Mouse (Mus musculus) right cerebral cortex, postnatal 25 days (tissue): ENCODE data around the gene Gm28308.

Experiments
- DNase-seq: peaks from one replicate; pipeline ENCODE4 v3.0.0; 2022

Gm28308 gene

DNA sequence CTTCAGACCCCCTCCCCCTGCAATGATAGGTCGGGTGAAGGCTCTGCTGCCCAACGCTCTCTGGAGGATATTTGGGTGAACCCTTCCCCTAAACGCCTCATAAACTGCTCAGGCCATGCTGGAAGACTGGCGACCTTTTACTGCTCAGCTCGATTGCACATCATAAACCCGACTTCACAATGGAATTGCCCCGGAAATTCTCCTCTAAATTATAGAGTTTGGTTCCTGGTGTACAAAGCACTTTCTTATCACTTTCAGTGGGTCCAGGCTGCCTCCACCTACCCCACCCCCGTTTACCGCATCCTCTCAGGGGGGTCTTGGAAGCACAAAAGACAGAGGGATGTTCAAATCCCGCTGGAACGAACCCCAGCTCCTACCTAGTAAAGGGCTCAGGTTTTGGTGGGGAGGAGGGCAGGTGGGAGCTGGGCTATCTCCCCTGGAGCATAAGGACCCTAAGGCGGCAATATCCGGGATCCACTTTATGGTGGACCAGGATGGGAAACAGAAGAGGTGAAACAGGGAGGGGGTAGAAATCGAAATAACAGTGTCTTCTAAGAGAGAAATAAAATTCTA, 5.6 kb upstream of the Gm28308 start:
- DNase-seq, result no peak

DNA sequence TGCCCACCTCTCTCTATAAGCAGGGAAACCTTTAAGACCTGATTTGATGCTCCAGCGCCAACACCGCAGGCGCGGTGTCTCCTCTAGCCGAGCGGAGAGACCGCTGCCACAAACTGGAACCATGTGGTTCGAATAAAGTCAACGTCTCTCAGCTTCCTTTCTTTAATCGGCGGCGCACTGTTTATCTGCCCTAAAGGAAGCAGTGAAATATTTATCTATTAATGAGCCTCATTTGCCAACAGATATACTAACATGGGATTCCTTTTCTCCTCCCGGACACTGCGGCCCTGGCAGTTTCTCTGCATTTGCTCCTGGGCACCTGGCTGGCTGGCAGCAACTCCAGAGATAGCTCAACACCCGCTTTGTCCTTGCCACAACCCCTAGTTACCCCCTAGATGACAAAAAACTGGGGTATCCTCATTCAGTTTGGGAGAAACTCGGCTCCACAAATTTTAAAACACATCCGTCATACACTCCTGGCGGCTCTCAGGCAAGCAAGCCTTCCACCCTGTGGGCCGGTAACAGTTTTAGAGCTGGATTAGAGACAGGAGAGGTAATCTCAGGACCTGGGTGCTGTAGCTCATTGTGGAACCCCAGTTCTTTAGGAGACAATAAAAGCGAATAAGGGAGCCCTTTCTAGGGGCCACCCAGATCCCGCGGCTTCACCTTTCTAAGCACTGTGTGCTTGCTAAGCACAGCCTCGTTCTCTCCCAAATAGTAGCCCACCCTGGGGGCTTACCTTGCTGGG, 4.9 kb upstream of the Gm28308 start:
- DNase-seq, result no peak

DNA sequence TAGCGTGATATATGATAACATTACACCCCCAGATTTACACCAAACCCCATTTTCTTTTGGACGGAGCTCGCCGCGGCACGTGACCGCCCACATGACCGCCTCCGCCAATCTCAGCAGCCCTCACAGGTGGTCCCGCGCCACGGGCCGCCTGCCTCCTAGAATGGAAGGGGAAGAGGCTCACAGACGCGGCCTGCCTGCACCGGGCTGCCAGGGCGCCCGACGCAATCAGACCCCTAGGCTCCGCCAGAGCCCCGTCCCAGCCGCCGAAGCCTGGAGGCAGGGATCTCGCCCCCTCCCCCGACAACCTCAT, 4.3 kb upstream of the Gm28308 start:
- DNase-seq, result no peak

DNA sequence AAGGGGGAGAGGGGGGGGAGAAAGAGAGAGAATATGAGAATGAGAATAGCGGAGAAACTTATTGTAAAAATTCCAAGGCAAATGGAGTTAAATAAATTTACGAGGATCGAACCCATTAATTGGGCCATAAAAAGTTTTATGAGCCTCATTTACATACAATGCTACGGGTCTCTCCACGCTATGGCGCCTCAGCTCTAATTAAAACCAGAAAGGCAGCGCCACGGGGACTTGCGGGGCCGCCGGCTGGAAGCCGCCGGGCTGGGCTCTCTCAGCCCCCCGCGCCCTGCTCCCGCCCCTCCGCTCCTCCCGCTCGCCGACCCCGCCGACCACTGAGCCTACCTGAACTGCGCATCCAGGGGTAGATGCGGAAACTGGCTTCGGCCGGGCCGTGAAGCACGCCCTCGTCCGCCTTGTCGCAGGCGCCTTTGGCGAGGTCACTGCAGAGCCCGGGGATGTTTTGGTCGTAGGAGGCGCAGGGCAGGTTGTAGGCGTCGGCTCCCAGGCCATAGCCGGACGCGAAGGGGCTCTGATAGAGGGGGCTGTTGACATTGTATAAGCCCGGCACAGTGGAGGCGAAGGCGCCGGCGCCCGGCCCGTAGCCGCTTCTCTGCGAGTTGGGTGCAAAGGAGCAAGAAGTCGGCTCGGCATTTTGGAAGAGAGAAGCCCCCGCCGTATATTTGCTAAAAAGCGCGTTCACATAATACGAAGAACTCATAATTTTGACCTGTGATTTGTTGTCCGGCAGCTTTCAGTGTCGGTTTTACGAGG, 3.7 kb upstream of the Gm28308 start:
- no peak for DNase-seq

DNA sequence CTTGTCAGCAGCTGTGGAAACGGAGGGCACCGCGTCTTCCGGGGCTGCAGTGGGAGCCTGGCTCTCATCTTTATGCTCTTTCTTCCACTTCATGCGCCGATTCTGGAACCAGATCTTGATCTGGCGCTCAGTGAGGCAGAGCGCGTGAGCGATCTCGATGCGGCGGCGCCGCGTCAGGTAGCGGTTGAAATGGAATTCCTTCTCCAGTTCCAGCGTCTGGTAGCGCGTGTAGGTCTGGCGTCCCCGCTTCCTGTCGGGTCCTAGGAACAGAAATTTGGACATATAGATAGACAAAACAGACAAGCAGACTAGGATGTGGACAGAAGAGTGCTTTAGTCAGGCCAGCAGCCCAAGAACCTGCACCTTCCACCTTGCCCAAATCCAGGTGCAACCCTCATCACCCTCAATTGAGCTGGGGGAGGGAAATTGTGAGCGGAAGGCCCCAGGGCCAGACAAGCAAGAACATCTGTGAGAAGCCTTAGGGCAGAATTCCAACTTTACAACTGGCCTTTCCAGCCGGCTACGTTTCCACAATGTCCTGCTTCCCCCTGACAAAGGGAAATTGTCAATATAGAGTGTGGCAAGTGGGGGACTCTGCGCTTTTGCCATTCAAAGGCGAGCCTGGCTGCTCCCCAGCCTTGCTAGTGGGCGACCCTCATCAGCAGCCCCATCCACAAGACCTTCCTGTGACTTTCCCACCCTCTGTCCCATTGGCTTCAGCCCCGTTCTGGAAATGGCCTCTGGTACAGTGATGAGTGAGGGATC, 2.8 kb upstream of the Gm28308 start:
- no peak for DNase-seq

DNA sequence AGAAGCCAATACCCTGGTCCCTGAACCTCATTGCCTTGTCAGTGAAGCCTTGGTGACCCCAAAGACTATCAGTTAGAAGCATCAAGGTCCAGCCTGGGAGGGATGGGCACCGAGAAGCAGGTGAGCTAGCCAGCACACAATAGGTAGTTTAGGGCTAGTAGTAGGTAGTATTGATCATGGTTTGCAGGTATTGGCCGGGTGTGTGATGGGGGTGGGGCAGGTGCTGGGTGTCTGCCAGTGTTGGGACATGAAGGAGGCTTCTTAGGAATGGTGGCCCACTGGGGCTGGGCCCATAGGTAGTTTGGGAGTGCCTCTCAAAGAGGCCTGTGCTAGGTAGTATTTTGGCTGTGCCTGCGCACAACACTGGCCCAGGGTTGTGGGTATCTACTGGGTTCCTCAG, 1.9 kb upstream of the Gm28308 start:
- no peak for DNase-seq

DNA sequence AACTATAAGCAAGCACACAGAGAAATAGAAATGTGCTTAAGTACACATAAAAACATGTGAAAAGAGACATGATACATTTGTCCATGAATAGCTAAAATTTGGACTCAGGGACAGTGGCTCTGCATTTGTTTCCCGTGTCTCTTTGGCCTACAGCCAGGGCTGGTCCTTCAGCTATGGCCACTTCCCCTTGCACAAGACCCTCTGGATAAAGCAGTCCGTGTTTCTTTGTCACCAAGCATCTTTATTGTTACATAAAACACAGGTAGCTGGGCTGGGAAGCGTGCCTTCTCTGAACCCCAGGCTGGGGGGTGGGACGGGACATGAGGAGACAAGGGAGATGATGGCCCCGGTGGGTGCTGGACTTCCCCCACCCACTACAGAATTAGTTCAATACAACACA, 1.1 kb upstream of the Gm28308 start:
- no peak for DNase-seq

DNA sequence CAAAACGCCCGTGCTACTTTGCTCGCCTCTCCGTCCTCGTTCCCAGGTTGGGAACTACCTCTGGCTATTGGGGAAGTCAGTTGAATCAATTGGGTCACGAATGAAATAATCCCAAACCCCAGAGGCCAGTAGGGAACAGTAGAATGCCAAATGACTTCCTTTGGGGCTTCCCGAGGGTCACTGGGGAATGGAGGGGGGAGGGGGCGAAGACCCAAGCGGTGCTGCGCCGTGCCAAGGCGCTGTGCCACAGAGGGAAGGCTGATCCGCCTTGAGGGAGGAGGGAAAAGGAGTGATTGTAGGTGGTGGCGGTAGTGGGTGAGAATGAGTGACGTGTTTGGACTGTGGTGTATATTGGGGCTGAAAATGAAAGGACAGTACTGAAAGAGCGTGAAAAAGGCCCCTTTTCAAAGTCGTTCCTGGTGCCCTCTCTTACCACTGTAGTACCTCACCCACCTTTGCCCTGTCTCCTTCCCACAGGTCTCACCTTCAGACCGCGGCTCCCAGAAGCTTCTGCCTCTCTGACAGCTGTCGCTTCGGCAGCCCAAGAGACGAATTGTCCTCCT, 502 bp downstream of the Gm28308 start:
- DNase-seq, result no peak

DNA sequence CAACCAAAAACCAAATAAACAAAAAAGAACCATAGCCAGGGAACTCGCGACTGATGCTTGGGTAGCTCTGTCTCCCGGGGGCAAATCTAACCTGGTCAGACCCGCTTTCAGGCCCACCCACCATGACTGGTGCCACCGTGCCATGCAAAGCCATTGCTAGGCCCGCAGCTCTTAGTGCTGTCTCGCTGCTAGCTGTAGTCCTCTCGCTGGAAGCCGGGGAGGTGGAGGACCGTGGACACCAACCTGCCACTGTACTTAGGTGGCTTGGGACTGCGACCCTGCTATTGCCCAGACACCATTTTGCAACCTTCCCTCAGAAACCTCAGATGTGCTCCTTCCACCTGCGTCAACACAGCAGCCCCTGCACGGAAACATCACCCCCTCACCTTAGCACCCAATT, 1.2 kb downstream of the Gm28308 start:
- no peak for DNase-seq

DNA sequence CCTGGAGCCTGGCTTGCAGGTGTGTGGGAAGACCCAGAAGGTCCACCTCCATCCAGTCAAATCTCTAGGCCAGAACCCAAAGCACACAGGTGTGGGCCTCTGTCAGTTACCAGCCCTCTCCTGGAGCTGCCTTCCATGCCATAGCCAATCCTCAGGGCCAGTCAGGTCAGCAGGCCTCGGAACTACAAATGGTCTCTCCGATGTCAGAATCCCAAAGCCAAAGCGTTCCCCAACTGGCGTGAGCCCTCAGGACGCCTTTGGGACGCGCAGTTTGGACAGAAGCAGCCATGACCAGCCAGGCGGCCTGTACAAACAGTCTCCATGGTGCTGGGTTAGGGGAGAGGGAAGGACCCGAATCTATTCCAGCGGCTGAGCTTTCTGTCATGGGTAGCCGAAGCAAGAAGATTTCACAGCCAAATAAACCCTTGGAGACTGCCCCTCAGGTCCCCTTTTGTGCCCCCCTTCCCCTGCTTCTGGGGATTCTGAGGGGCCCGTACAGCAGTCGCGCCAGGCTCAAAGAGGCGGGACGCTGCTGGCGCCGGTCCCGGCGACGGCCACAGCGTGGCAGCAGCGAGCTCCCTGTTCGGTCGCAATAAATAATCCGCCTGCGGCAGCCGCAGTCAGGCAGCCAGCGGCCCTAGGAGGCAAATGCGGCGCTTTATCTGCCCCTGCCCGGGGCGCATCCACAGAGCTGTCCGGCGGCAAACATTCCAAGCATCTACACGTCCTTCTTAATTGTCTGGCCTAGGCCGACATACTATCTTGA, 1.8 kb downstream of the Gm28308 start:
- no peak for DNase-seq

DNA sequence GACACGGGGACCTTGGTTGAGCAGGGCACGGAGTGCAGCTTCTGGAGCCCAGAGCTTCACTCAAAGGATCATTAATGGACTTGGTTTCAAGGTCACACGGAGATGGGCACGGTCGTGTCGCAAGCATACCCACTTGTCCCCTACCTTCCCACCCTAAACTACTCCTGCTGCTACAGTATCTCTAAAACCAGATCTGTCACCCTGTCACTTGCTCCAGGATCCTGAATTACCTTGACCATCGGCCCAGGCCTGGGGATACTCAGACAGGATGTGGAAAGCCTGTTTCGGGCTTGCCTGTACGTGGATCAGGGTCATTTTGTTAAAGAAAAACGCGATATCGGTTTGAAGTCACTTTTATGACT, 3.5 kb downstream of the Gm28308 start:
- no peak for DNase-seq

DNA sequence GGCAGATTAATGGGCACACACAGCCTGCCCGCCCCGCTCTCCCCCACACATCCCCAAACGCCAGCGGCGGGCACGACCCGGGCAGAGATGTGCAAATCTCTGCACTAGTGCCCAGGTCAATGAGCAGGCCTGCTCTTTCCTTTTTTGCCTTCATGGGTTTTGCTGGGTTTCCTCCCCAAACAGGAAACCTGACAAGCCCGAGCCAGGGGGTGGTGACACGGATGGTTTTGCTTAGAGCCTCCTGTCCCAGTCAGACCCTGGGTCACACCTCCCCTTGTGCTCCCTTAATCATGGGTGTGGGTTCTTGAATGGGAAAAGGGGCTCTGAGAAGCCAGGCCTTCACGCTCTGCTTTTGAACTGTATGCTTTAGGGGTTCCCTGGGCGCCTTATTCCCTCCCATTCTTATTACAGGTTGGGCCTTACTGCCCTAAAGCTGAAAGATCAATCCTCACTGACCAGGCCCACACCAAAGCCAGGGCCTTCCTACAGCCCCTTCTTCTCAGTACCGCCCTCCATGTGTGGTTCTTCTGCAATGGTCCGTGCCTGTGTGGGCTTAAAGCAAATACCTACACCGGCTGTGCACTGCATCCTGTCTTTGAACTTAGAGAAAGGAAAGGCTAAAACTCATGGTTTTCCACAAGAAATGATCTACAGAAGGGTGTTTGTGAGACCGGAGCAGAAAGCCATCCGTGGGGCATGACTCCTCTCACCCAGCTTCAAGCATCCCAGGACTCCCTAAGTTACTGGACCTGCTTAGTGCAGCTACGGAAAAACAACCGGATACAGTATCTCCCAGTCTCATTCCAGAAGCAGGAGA, 4.1 kb downstream of the Gm28308 start:
- DNase-seq, result no peak

DNA sequence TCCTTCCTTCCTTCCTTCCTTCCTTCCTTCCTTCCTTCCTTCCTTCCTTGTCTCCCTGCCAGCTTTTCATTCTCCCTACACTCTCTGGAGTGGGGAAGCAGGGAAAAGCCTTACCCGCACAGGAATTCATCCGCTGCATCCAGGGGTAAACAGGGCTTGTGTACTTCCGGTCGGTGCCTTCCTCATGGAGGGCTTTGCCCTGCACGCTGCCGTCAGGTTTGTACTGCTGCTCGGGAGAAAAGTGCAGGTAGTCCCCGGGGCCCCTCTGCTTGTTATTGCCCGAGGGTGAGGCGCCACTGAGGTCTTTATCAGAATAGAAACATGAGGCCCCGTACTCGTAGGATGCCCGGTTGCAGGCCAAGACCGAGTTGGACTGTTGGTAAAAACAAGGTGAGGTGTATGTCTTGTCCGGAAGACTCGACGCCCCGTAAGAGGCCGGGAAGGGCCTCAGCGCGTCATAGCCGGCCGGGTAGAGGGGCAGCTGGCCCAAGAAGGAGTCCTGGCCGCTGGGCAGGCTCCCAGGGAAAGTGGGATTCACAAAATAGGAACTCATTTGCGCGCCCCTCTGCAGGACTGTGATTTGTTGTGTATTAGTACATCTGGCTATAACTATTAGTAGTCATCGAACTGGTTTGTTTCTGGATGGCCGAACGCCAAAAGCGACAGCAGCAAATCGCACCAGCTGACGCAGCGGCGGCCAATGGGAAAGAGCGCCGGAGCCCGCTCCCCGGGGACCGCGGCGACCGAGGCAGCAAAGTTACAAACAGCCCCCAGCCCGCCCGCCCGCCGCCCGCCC, 4.9 kb downstream of the Gm28308 start, which contains the start of gene Hoxa6:
TSS of gene Hoxa6 (minus strand) at position 651 of the 796 bp plus-strand sequence.
- no peak for DNase-seq

DNA sequence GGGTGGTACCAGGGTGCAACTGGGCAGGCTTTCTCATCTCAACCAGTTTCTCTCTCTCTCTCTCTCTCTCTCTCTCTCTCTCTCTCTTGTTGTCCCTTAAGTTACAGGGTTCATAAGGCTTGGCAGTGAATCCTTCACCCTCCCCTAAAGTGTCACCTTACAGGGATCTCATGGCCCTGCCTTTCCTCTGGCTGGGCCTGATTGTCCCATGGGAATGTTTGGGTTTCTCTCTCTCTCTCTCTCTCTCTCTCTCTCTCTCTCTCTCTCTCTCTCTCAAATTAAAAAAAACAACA, 5.5 kb downstream of the Gm28308 start:
- no peak for DNase-seq

DNA sequence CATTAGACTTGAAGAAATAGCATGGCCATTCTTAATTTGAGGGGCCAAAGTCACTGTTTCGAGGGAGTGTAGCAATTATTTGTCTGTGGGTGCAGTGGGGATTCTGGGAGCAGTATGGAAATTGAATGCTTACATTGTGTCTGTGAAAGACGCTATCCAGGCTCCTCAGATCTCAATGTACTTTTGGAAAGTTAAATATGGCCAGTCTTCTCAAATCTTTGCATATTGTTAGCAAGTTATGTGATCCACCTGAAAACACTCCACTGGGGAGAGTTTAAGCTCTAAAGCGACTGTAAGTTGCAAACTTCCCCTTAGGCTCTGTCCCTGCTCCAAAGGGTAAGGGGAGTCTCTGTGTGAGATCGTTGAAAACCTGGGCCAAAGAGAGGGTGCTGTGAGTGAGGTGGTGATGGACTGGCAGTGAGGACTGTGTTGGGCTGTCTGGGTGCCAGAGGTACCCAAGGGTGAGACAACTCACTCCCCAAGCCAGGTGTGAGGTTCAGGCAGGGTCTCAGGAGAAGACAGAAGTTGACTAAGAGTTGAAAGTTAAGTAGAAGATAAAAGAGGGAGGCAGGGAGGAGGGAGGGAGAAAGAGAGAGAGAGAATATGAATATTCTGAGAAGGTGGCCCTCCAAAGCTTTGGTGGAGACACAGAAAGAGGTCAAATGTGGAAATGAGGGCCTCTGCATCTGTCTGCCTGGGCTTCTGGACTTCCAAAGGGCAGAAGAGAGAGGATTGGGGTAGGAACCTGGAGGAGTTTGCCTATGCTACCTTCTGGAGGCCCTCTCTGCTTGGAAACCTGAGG, 6.1 kb downstream of the Gm28308 start:
- DNase-seq, result no peak

DNA sequence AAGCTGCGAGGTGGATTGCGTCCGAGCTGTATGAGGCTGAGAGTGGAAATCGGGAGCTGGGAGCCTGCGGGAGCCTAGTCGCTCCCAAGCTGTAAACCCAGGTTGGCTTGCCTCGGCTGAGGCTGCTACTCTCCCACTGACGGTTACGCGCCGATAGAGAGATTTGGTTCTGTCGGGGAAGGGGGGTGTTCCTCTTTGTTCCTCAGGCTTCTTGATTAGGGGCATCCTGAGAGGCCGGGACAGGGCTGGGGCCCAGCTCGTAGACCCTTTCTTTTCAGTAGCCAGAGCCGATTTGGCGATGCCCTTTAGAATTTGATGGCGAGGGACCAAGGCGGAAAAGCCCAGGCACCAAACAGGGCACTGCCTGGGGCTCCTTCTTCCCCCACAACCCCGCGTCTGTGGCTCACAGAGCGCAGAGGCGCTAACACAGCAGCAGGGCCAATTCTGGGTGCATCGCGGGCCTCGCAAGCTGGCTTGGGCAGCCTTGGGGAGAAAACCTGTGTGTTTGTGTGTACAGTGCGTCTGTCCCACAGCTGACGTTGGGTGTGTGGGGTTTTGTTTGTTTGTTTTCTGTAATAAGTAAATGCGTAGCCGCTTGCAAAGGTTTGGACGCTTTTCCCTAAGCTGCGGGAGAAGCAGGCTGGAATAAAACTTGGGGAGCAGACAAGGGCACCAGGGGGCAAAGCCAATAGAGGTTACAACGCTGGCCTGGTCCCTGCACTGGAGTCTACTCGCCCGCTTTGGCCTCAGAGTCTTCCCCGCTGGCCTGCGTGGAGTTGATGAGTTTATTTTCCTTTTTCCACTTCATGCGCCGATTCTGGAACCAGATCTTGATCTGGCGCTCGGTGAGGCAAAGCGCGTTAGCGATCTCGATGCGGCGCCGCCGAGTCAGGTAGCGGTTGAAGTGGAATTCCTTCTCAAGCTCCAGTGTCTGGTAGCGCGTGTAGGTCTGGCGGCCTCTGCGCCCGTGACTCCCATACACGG, 7.2 kb downstream of the Gm28308 start:
- no peak for DNase-seq

DNA sequence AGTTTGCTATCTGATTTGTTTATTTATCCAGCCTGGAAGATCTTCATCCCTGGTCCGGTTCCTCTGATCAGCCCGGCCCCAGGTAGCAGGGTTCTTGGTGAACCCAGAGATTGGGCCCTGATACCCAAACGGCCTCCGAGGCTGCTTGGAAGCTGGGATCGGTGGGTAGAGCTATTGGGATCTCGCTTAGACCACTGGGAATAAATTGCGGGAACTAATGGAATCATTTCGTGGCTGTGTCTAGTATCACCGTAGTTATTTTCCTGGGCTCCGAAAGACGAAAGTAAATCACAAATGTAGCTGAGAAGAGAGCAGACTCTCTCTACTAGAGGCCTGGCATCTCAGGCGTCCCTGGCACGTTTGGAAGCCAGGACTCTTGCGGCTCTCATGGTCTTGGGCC, 7.9 kb downstream of the Gm28308 start:
- DNase-seq, result no peak

DNA sequence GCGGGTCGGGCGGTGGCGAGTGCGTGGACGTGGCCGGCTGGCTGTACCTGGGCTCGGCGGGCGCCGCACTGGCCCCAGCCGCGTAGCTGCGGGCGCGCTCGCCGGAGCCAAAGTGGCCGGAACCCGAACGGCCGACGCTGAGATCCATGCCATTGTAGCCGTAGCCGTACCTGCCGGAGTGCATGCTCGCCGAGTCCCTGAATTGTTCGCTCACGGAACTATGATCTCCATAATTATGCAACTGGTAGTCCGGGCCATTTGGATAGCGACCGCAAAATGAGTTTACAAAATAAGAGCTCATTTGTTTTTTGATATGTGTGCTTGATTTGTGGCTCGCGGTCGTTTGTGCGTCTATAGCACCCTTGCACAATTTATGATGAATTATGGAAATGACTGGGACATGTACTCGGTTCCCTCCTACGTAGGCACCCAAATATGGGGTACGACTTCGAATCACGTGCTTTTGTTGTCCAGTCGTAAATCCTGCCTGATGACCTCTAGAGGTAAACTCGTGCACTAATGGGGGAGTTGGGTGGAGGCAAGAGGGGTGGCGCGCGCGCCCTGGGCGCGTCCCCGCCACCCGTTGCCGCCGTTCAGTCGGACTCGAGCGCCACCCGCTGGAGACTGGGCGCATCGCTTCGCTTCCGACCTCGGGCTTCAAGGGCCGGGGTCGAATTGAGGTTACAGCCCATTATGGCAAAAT, 8.9 kb downstream of the Gm28308 start, which contains the start of gene Hoxa5:
TSS of gene Hoxa5 (minus strand) at position 538 of the 703 bp plus-strand sequence.
- DNase-seq, result no peak
